ENCODE assay signal across 8 mouse cellular contexts in the genomic region with DNA sequence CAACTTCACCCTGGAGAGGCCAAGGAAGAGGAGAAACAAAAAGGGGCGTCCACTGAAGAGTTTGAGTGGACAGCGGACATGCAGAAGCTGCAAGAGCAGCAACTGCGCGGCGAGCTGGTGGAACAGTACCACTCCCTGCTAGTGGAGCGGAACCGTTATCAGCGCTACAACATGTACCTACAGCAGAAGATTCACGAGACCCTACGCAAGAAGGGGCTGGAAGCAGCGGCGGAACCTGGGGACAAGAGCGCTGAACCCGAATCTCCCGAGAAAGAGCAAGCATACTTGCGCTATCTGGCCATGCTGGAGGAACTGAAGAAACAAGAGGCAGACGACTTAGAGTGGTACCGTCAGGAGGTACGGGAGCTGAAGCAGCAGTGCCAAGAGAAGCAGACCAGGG. TPM values are rescaled to one million over a fixed set of nuclear protein-coding genes. Genes with fewer than 3 reads are reported as not detected.
DNase-seq lines count a peak whose midpoint lies in the region; ATAC-seq and TF ChIP-seq lines count a peak whose summit lies in the region.

No protein-coding gene starts in this region.

- H3K4me1 ChIP-seq in forebrain, embryonic 15.5 days = peaks cover 39% of the 10 kb centered on the region
- H3K4me1 ChIP-seq in liver, postnatal 0 days (ENCODE audit: insufficient read depth) = peaks cover 30% of the 10 kb centered on the region

- H3K27me3 ChIP-seq in forebrain, embryonic 15.5 days = no peaks in the 10 kb centered on the region
- H3K27me3 ChIP-seq in liver, postnatal 0 days (ENCODE audit: insufficient read depth, low read length) = peaks cover 13% of the 10 kb centered on the region

- peak; percentile 15 for DNase-seq in embryo, embryonic 10.5 days (ENCODE audit: low spot score)
- no peak for DNase-seq in embryo, embryonic 10 days (ENCODE audit: low spot score)
- DNase-seq in CD4-positive helper T cell, adult 2 months (ENCODE audit: low read depth, low spot score) = peak; percentile 24
- DNase-seq in liver, postnatal 0 days = no peak
- no peak for DNase-seq in left cerebral cortex, postnatal 25 days (ENCODE audit: low spot score in 2 of 2)
- no peak for DNase-seq in MN1 (ENCODE audit: low spot score)
- DNase-seq in ovary, postnatal 36 days (ENCODE audit: low spot score) = no peak

- H3K36me3 ChIP-seq in forebrain, embryonic 15.5 days = no peaks in the 10 kb centered on the region
- H3K36me3 ChIP-seq in liver, postnatal 0 days (replicated peaks; ENCODE audit: insufficient read depth, low read length) = no peaks in the 10 kb centered on the region

- H3K4me2 ChIP-seq in forebrain, embryonic 15.5 days (replicated peaks) = peak overlapping the region; percentile 97
- peak overlapping the region; percentile 97 for H3K4me2 ChIP-seq in liver, postnatal 0 days (ENCODE audit: low read depth, low read length)

- intact Hi-C loops in left cerebral cortex, postnatal 25 days (cut with DNase I) = no loop called here

- 50% methylated on average over 19 of the region's 19 CpGs for WGBS in forebrain, embryonic 15.5 days
- 21% methylated on average over 19 of the region's 19 CpGs for WGBS in liver, postnatal 0 days (ENCODE audit: insufficient replicate concordance)

- ATAC-seq in forebrain, embryonic 15.5 days (replicated peaks) = no peak
- ATAC-seq in liver, postnatal 0 days = no peak

- peak overlapping the region; percentile 58; the same call in 1 of the 2 replicates for H3K9ac ChIP-seq in forebrain, embryonic 15.5 days (replicated peaks)
- H3K9ac ChIP-seq in liver, postnatal 0 days (replicated peaks) = peak overlapping the region; percentile 66; the same call in 1 of the 2 replicates

- no peak for TF ChIP-seq EP300 in liver, postnatal 0 days (IDR thresholded peaks at IDR 0.05; ENCODE audit: low read depth)

- no peak for TF ChIP-seq CTCF in liver, postnatal 0 days (IDR thresholded peaks at IDR 0.05; ENCODE audit: low read depth)

- H3K9me3 ChIP-seq in forebrain, embryonic 15.5 days = no peaks in the 10 kb centered on the region
- no peaks in the 10 kb centered on the region for H3K9me3 ChIP-seq in liver, postnatal 0 days (ENCODE audit: low read length)

- no peak overlapping the region for H3K27ac ChIP-seq in forebrain, embryonic 15.5 days (replicated peaks)
- H3K27ac ChIP-seq in liver, postnatal 0 days (ENCODE audit: low read depth) = no peak overlapping the region

- H3K4me3 ChIP-seq in forebrain, embryonic 15.5 days = peak overlapping the region; percentile 96
- peak overlapping the region; percentile 64 for H3K4me3 ChIP-seq in liver, postnatal 0 days (ENCODE audit: low read depth, low read length)

RNA-seq across cellular contexts. Expression of gene Ccdc96, which starts 0.9 kb away (rescaled TPM):
- 3.0 and 3.2 TPM in 2 replicates for polyA plus RNA-seq in forebrain, embryonic 15.5 days (2015; fragmentation: Nextera tagmentation; extraction: Ambion mirVana)
- 0.06 and 0.13 TPM in 2 replicates for polyA plus RNA-seq in liver, postnatal 0 days (2015; fragmentation: Nextera tagmentation; extraction: Ambion mirVana)
- 1 to 10 TPM; 1.0 to 1.2 TPM for total RNA-seq in left cerebral cortex, postnatal 25 days (2021)

RNA-seq across cellular contexts. Expression of gene Tada2b, which starts 1.2 kb away (rescaled TPM):
- polyA plus RNA-seq in forebrain, embryonic 15.5 days (2015; fragmentation: Nextera tagmentation; extraction: Ambion mirVana) = 2.8 and 2.9 TPM in 2 replicates
- polyA plus RNA-seq in liver, postnatal 0 days (2015; fragmentation: Nextera tagmentation; extraction: Ambion mirVana) = 1.2 and 1.4 TPM in 2 replicates
- 10 to 100 TPM; 25.1 to 27.1 TPM for total RNA-seq in left cerebral cortex, postnatal 25 days (2021)

RNA-seq across cellular contexts. Expression of gene Grpel1, which starts 20.5 kb away (rescaled TPM):
- 45.8 and 46.1 TPM in 2 replicates for polyA plus RNA-seq in forebrain, embryonic 15.5 days (2015; fragmentation: Nextera tagmentation; extraction: Ambion mirVana)
- polyA plus RNA-seq in liver, postnatal 0 days (2015; fragmentation: Nextera tagmentation; extraction: Ambion mirVana) = 61.2 and 62.1 TPM in 2 replicates
- 10 to 100 TPM; 20.7 to 22.7 TPM for total RNA-seq in left cerebral cortex, postnatal 25 days (2021)

Comparison
In these comparisons a context has a peak if more than half of its experiments do, and no peak if none do; other contexts are left out.
1. DNase-seq: peak in embryo, embryonic 10.5 days (single experiment) and CD4-positive helper T cell, adult 2 months (single experiment); none in embryo, embryonic 10 days (single experiment), liver, postnatal 0 days (single experiment), left cerebral cortex, postnatal 25 days (0 of 2), MN1 (single experiment) and ovary, postnatal 36 days (single experiment).